Mouse (Mus musculus): ENCODE measurements around the gene Ech1. TPM values are rescaled to one million over a fixed set of nuclear protein-coding genes. Genes with fewer than 3 reads are reported as not detected.

Ech1 gene
- polyA plus RNA-seq (2012; rRNA removed) (165 and 172 TPM in 2 replicates), polyA plus RNA-seq (2014; fragmentation: Nextera tagmentation; extraction: Ambion mirVana) (176 and 200 TPM in 2 replicates)

GRCm38 (mm10) chr7:28824941-28825685 is at the start of gene Ech1:
TSS of gene Ech1 (plus strand) at chr7:28825217.
- no peaks in the 10 kb centered on the region for H3K27me3 ChIP-seq (ENCODE audit: control insufficient read depth, insufficient read depth, low read length)
- DNase-seq (ENCODE audit: low spot score) (peak; percentile 96), ATAC-seq (ENCODE audit: low FRiP score, low read depth) (peak; percentile 87)
- no peaks in the 10 kb centered on the region for H3K9me3 ChIP-seq (ENCODE audit: control insufficient read depth, low read length)
- H3K36me3 ChIP-seq (ENCODE audit: control insufficient read depth, insufficient read depth, low read length) = peaks cover 45% of the 10 kb centered on the region
- H3K4me3 ChIP-seq (replicated peaks; ENCODE audit: low read length) = peak within 1 kb of the TSS; percentile 46
- no peak for TF ChIP-seq POLR2A (IDR thresholded peaks at IDR 0.05; ENCODE audit: borderline replicate concordance, extremely low read depth, insufficient read depth, insufficient read length)
- H3K9ac ChIP-seq (ENCODE audit: low read depth, low read length, severe bottlenecking) = peak within 1 kb of the TSS; percentile 70
- 2% methylated on average over 33 of the region's 33 CpGs for WGBS
- H3K4me1 ChIP-seq (ENCODE audit: control insufficient read depth, insufficient read depth, low read length) = no peaks in the 10 kb centered on the region
- peak within 1 kb of the TSS; percentile 89 for H3K27ac ChIP-seq (replicated peaks; ENCODE audit: low read depth, low read length)
- H3K4me2 ChIP-seq (replicated peaks; ENCODE audit: low read depth, low read length, severe bottlenecking) = peak within 1 kb of the TSS; percentile 58

- peaks cover 51% of the 10 kb centered on the region for H3K36me3 ChIP-seq (ENCODE audit: control insufficient read depth, insufficient read depth, low read length)
- no peak overlapping the region for H3K4me3 ChIP-seq (replicated peaks; ENCODE audit: low read length)
- no peak overlapping the region for H3K9ac ChIP-seq (ENCODE audit: low read depth, low read length, severe bottlenecking)
- no peak for DNase-seq (ENCODE audit: low spot score)
- no peaks in the 10 kb centered on the region for H3K27me3 ChIP-seq (ENCODE audit: control insufficient read depth, insufficient read depth, low read length)
- ATAC-seq (ENCODE audit: low FRiP score, low read depth) = no peak
- peaks cover 6% of the 10 kb centered on the region; the same call in 1 of the 2 replicates for H3K4me1 ChIP-seq (ENCODE audit: control insufficient read depth, insufficient read depth, low read length)
- H3K9me3 ChIP-seq (ENCODE audit: control insufficient read depth, low read length) = no peaks in the 10 kb centered on the region
- no peak for TF ChIP-seq POLR2A (IDR thresholded peaks at IDR 0.05; ENCODE audit: borderline replicate concordance, extremely low read depth, insufficient read depth, insufficient read length)
- WGBS = 83% methylated on average over 9 of the region's 9 CpGs
- H3K27ac ChIP-seq (replicated peaks; ENCODE audit: low read depth, low read length) = no peak overlapping the region
- H3K4me2 ChIP-seq (replicated peaks; ENCODE audit: low read depth, low read length, severe bottlenecking) = no peak overlapping the region
Observed at GRCm38 (mm10) chr7:28778825-28779224, 46.2 kb upstream of the Ech1 start.

- Histone ChIP-seq H3K4me3 (replicated peaks; ENCODE audit: low read length) (no peak overlapping the region), H3K4me2 (replicated peaks; ENCODE audit: low read depth, low read length, severe bottlenecking) (no peak overlapping the region), H3K9ac (ENCODE audit: low read depth, low read length, severe bottlenecking) (no peak overlapping the region), H3K27ac (replicated peaks; ENCODE audit: low read depth, low read length) (no peak overlapping the region), H3K9me3 (ENCODE audit: control insufficient read depth, low read length) (no peaks in the 10 kb centered on the region), H3K4me1 (ENCODE audit: control insufficient read depth, insufficient read depth, low read length) (peaks cover 6% of the 10 kb centered on the region; the same call in 1 of the 2 replicates), H3K27me3 (ENCODE audit: control insufficient read depth, insufficient read depth, low read length) (no peaks in the 10 kb centered on the region), H3K36me3 (ENCODE audit: control insufficient read depth, insufficient read depth, low read length) (peaks cover 51% of the 10 kb centered on the region)
- ATAC-seq (ENCODE audit: low FRiP score, low read depth) (peak; percentile 53), DNase-seq (ENCODE audit: low spot score) (peak; percentile 94)
- no peak for TF ChIP-seq POLR2A (IDR thresholded peaks at IDR 0.05; ENCODE audit: borderline replicate concordance, extremely low read depth, insufficient read depth, insufficient read length)
- WGBS = 44% methylated on average over 6 of the region's 6 CpGs
Observed at GRCm38 (mm10) chr7:28780067-28780658, 44.9 kb upstream of the Ech1 start.

GRCm38 (mm10) chr7:28780857-28781256 is 44.2 kb upstream of the Ech1 start:
- TF ChIP-seq POLR2A (IDR thresholded peaks at IDR 0.05; ENCODE audit: borderline replicate concordance, extremely low read depth, insufficient read depth, insufficient read length) = no peak
- Histone ChIP-seq H3K9ac (ENCODE audit: low read depth, low read length, severe bottlenecking) (no peak overlapping the region), H3K36me3 (ENCODE audit: control insufficient read depth, insufficient read depth, low read length) (peaks cover 52% of the 10 kb centered on the region), H3K4me3 (replicated peaks; ENCODE audit: low read length) (no peak overlapping the region), H3K9me3 (ENCODE audit: control insufficient read depth, low read length) (no peaks in the 10 kb centered on the region), H3K4me2 (replicated peaks; ENCODE audit: low read depth, low read length, severe bottlenecking) (no peak overlapping the region), H3K4me1 (ENCODE audit: control insufficient read depth, insufficient read depth, low read length) (peaks cover 6% of the 10 kb centered on the region; the same call in 1 of the 2 replicates), H3K27ac (replicated peaks; ENCODE audit: low read depth, low read length) (no peak overlapping the region), H3K27me3 (ENCODE audit: control insufficient read depth, insufficient read depth, low read length) (no peaks in the 10 kb centered on the region)
- WGBS = 75% methylated on average over 7 of the region's 7 CpGs
- no peak for DNase-seq (ENCODE audit: low spot score)
- no peak for ATAC-seq (ENCODE audit: low FRiP score, low read depth)

GRCm38 (mm10) chr7:28781261-28781663 is 43.8 kb upstream of the Ech1 start:
- Histone ChIP-seq H3K4me3 (replicated peaks; ENCODE audit: low read length) (no peak overlapping the region), H3K36me3 (ENCODE audit: control insufficient read depth, insufficient read depth, low read length) (peaks cover 49% of the 10 kb centered on the region), H3K9me3 (ENCODE audit: control insufficient read depth, low read length) (no peaks in the 10 kb centered on the region), H3K27me3 (ENCODE audit: control insufficient read depth, insufficient read depth, low read length) (no peaks in the 10 kb centered on the region), H3K4me1 (ENCODE audit: control insufficient read depth, insufficient read depth, low read length) (peaks cover 6% of the 10 kb centered on the region; the same call in 1 of the 2 replicates), H3K27ac (replicated peaks; ENCODE audit: low read depth, low read length) (no peak overlapping the region), H3K4me2 (replicated peaks; ENCODE audit: low read depth, low read length, severe bottlenecking) (no peak overlapping the region), H3K9ac (ENCODE audit: low read depth, low read length, severe bottlenecking) (no peak overlapping the region; the same call in 1 of the 2 replicates)
- 90% methylated on average over 8 of the region's 8 CpGs for WGBS
- DNase-seq (ENCODE audit: low spot score) (no peak), ATAC-seq (ENCODE audit: low FRiP score, low read depth) (no peak)
- TF ChIP-seq POLR2A (IDR thresholded peaks at IDR 0.05; ENCODE audit: borderline replicate concordance, extremely low read depth, insufficient read depth, insufficient read length) = no peak
